Mouse (Mus musculus) MN1 (cell line): ENCODE measurements around the gene Ccl12.

Source experiments
- DNase-seq: peaks from one replicate; pipeline ENCODE4 v3.0.0-alpha.2; 2016; ENCODE audit warnings: low spot score

The Ccl12 gene

GRCm38 (mm10) chr11:82101529-82101928 lies at the start of gene Ccl12:
Gene Ccl12, plus strand, starts transcription at chr11:82101845.
- no peak for DNase-seq

GRCm38 (mm10) chr11:82053849-82054248 lies 47.8 kb upstream of the Ccl12 start:
- DNase-seq: no peak

DNA sequence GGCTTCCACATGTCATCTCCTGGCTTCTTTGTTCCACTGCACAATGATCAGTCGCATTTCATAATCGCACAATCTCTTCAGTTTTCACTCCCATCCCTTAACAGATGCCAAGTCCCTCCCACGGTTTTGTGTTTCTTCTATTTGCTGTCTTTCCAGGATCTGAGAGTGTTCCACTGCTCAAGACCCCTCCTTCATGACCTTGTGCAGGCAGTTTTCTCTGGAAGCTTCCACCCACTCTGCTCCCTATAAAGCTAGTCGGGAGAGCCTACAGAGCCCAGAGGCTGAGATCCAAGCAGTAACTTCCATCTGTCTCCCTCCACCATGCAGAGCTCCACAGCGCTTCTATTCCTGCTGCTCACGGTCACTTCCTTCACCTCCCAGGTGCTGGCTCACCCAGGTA lies 44.0 kb upstream of the Ccl12 start, which contains the start of gene Ccl11:
Gene Ccl11, plus strand, starts transcription at position 178 of the 400 bp plus-strand sequence.
- no peak for DNase-seq

DNA sequence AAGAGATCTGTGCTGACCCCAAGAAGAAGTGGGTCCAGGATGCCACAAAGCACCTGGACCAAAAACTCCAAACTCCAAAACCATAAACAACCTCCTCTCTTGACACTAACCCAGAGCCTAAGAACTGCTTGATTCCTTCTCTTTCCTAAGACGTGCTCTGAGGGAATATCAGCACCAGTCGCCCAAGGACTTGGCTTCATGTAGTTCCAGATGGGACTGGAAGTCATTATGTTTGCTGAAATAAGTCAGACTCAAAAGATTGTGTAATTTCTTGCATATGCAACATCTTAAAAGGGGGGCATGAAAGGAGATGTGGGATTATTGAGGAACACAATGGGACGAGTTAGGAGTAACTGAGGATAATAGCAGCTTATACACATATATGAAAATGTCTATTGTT lies 39.4 kb upstream of the Ccl12 start:
- DNase-seq: no peak

DNA sequence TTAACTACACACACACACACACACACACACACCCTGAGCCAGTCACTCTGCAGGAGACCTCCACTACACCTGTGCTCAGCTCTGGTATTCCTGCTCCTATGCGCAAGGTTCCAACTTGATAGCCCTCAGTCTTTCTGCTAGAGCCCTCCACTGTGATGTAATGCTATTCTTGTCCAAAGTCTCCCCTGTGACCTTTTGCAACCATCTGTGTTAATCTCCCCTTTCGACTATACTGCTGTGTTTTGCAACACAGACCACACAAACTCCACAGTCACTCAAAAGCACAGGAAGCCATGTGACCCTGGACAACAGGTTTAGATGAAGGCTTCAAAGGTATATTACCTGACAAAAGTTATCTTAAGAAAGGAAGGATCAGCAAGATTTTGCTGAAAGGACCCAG lies 38.2 kb upstream of the Ccl12 start:
- DNase-seq: no peak

- DNase-seq: no peak
These were observed 34.6 kb upstream of the Ccl12 start for GRCm38 (mm10) chr11:82066953-82067571.

DNA sequence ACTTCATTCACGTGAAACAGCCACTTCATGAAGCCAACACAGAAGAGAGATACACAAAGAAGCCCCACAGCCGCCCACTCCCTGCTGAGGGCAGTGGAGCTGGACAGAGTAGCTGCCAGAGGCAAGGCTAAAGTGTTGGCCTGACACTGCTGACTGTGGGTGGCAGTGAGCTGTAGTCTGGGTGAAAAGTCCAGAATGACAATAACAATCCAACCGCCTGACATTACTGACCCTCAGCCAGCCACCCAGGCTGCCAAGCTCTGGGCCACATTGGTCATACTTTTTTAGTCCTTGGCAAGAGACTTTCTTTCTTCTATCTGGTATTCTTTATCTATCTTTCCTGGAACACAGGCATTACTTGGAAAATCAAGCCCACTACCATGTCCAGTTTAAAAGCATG lies 30.6 kb upstream of the Ccl12 start:
- no peak for DNase-seq

GRCm38 (mm10) chr11:82072374-82072773 lies 29.3 kb upstream of the Ccl12 start:
- DNase-seq: no peak

DNA sequence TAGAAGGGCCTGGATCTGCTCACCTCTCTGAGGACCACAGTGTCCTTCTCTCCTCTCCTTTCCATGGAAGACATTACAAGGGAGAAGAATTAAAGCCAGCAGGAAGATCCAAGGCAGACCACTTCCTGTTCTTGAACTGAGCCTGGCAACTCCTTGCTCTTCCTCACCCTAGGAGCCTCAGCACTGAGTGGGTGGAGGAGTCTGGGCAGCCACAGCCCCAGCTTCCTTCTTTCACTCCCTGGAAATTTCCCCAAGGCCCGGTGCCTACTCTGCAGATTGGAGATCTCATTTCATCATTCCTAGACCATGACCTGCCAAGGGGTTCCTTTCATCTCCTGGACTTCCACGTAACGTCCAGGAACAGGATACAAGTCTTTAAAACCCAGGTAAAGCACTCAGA lies 28.7 kb upstream of the Ccl12 start:
- DNase-seq: no peak

- no peak for DNase-seq
These were observed 28.0 kb upstream of the Ccl12 start for GRCm38 (mm10) chr11:82073686-82074085.

- no peak for DNase-seq
These were observed 24.6 kb upstream of the Ccl12 start for GRCm38 (mm10) chr11:82077031-82077430.

DNA sequence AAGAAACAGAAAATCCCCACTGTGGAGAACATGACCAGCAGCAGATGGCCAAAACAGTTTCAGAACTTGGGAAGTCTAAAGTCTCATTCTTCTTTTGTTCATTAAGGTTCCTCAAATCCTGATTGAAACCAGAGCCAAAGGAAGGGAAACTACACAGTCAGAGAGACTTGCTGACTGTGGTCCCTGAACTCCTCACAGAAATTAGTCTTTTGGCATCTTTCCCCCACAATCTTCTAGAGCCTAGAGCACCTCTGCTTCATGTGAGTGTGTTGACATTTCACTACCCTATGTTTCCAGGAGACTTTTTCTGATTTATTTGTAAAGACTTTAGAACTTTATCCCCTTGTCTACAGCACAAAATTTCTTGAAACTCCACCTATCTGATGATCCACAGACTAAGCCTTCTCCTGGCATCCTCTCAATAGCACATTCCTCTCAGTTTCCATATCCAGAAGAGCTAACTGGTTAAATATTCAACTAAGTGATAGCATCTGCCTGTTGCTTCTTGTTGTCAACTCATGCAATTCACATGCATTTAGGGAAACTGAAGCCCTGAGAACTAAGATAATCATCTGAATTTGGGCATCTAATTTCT lies 23.4 kb upstream of the Ccl12 start:
- DNase-seq: no peak

GRCm38 (mm10) chr11:82080865-82081264 lies 20.8 kb upstream of the Ccl12 start:
- DNase-seq: no peak

GRCm38 (mm10) chr11:82084360-82084759 lies 17.3 kb upstream of the Ccl12 start:
- no peak for DNase-seq

GRCm38 (mm10) chr11:82099511-82100323 lies 1.9 kb upstream of the Ccl12 start:
- DNase-seq: no peak

GRCm38 (mm10) chr11:82101087-82101486 lies 558 bp upstream of the Ccl12 start:
- DNase-seq: no peak

DNA sequence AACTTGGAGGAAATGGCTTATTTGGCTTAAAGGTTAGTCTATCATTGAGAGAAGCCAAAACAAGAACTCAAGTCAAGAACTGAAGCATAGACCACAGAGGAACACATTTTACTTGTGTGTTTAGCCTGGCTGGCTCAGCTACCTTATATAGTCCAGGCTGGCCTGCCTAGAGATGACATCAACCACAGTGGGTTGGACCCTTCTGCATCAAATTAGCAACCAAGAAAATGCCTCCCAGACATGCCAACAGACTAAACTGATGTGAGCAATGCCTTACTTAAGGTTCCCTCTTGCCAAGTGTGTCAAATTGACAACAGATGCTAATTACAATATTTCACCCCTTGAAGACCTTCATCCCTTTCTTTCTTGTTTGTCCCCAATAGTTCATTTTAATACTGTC lies 8.0 kb downstream of the Ccl12 start:
- DNase-seq: no peak

DNA sequence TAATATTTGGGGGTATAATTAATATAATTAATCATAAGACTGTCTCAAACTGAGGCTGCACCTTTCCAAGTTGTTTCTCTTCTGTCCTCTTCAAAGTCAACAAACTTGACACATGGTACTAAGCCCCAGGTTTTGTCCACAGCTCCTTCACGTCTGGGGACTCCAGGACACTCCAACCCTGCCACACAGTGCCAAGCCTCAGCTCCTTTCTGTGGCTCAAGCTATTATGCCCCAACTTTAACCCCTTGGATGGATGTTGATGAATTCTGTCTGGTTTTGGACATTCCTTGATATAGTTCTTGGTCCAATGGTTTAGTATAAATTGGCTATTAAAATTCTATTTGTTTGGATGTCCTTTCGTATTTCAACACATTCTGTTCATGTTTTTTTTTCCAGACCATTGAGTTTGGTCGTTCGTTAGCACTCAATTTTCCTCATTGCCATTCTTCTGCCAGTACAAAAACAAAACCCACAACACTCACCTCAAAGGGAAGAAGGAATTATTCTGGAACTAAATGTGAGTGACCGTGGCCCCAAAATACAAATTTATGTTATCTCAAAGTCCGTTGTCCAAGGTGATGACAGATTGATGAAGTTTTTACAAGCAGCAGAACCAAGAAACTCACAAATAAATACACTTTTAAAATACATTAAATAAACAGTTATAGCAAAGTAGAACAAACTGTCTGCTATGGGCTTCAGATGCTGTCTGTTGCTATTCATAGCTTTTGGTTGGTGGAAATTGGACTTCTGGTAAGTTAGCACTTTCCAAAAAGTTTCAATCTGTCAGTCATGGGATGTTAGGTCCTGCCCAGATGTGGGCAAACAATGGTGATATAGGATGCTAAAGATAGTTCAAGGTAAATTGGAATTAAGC lies 9.0 kb downstream of the Ccl12 start:
- DNase-seq: no peak

DNA sequence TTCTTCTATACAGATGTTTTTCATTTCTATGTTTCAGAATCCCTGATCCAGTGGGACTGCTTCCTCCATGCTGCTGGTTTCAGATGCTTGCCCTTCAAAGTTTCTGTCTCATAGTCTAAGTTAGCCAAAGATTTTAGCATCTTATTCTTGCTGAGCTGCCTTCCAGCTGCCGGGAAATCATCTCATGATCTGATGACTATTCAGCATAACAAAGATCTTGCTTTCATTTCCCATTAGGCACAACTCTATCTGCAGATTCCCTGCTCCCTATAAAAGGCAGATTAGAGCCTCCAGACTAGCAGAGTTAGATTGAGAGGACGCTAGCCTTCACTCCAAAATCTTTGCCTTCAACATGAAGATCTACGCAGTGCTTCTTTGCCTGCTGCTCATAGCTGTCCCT lies 13.2 kb downstream of the Ccl12 start, which contains the start of gene Ccl8:
Gene Ccl8, plus strand, starts transcription at position 301 of the 400 bp plus-strand sequence.
- DNase-seq: no peak

GRCm38 (mm10) chr11:82116041-82116440 lies 14.4 kb downstream of the Ccl12 start:
- no peak for DNase-seq

- DNase-seq: no peak
These were observed 31.3 kb downstream of the Ccl12 start for GRCm38 (mm10) chr11:82132977-82133376.

- no peak for DNase-seq
These were observed 34.6 kb downstream of the Ccl12 start for GRCm38 (mm10) chr11:82136196-82136595.
